Mouse (Mus musculus): ENCODE measurements around the gene Tsc1. TPM values are rescaled to one million over a fixed set of nuclear protein-coding genes. Genes with fewer than 3 reads are reported as not detected.

Gene Tsc1
- polyA plus RNA-seq, 1 experiment: 6.9 TPM

DNA sequence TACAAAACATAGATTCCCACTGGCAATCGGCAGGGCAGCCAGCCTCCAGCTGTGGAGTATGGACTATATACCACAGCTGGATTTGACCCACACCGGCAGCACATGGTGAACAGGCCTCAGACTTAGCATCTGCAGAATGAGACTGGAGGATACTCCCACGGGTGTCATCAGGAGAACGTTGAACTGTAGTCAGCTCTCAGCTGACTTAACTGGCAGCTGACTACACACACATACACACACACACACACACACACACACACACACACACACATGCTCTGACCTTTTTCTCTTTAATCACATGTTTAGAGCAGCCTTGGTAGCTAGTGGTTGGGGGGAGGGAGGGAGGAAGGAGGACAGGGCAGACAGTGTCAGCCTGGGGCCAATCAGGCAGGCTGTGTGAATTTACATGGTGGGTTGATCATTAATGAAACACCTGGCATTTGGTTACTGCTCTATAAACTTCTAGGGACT, 11.1 kb upstream of the Tsc1 start:
- H3K79me2 ChIP-seq (ENCODE audit: control insufficient read depth, insufficient read depth): no peaks in the 10 kb centered on the region
- no peak overlapping the region for H3ac ChIP-seq (ENCODE audit: control insufficient read depth, insufficient read length, low read depth)
- no peaks in the 10 kb centered on the region for H3K36me3 ChIP-seq (ENCODE audit: control insufficient read depth, insufficient read depth)
- H3K4me3 ChIP-seq (ENCODE audit: insufficient read depth, poor library complexity, severe bottlenecking): no peak overlapping the region
- H3K27me3 ChIP-seq (ENCODE audit: control insufficient read depth, insufficient read depth, insufficient read length): peaks cover 18% of the 10 kb centered on the region
- H3K79me3 ChIP-seq (ENCODE audit: low read depth): no peaks in the 10 kb centered on the region
- TF ChIP-seq CTCF (IDR thresholded peaks at IDR 0.05; ENCODE audit: control insufficient read depth, insufficient read depth, insufficient read length) (no peak), FOSL1 (IDR thresholded peaks at IDR 0.05; ENCODE audit: insufficient read depth, low read length, poor library complexity, severe bottlenecking) (no peak), MYOD1 (IDR thresholded peaks at IDR 0.05; ENCODE audit: control insufficient read depth, insufficient read length, low read depth) (no peak), USF1 (IDR thresholded peaks at IDR 0.05; ENCODE audit: low read depth) (no peak)

DNA sequence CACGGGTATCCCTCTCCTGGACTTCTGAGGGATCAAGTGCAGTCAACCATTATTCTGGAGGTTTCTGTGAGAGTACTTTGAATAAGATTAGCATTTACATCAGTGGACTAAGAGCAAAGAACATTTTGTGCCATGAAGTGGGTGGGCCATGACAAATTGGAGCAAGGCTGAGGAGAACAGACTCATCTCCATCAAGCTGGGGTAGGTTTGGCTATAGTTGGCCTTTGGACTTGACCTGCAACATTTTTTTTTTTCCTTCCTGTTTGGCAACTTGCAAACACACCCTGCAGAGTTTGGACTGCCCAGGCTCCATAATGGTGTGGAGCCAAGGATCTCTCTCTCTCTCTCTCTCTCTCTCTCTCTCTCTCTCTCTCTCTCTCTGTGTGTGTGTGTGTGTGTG, 8.4 kb upstream of the Tsc1 start:
- Histone ChIP-seq H3K27me3 (ENCODE audit: control insufficient read depth, insufficient read depth, insufficient read length) (peaks cover 11% of the 10 kb centered on the region), H3K79me2 (ENCODE audit: control insufficient read depth, insufficient read depth) (no peaks in the 10 kb centered on the region), H3K4me3 (ENCODE audit: insufficient read depth, poor library complexity, severe bottlenecking) (no peak overlapping the region), H3ac (ENCODE audit: control insufficient read depth, insufficient read length, low read depth) (no peak overlapping the region), H3K36me3 (ENCODE audit: control insufficient read depth, insufficient read depth) (no peaks in the 10 kb centered on the region), H3K79me3 (ENCODE audit: low read depth) (no peaks in the 10 kb centered on the region)
- no peak for TF ChIP-seq CEBPB (IDR thresholded peaks at IDR 0.05; ENCODE audit: low read depth)
- no peak for TF ChIP-seq CTCF (IDR thresholded peaks at IDR 0.05; ENCODE audit: control insufficient read depth, insufficient read depth, insufficient read length)
- TF ChIP-seq MYOG (IDR thresholded peaks at IDR 0.05; ENCODE audit: control insufficient read depth, extremely low read depth, insufficient read length): no peak
- TF ChIP-seq FOSL1 (IDR thresholded peaks at IDR 0.05; ENCODE audit: insufficient read depth, low read length, poor library complexity, severe bottlenecking): no peak
- TF ChIP-seq MYOD1 (IDR thresholded peaks at IDR 0.05; ENCODE audit: control insufficient read depth, insufficient read length, low read depth): no peak
- TF ChIP-seq MAX (IDR thresholded peaks at IDR 0.05): no peak
- TF ChIP-seq USF1 (IDR thresholded peaks at IDR 0.05; ENCODE audit: low read depth): no peak

GRCm38 (mm10) chr2:28633136-28633535, 7.9 kb upstream of the Tsc1 start:
- H3K27me3 ChIP-seq (ENCODE audit: control insufficient read depth, insufficient read depth, insufficient read length): peaks cover 11% of the 10 kb centered on the region
- H3K4me3 ChIP-seq (ENCODE audit: insufficient read depth, poor library complexity, severe bottlenecking): no peak overlapping the region
- H3ac ChIP-seq (ENCODE audit: control insufficient read depth, insufficient read length, low read depth): no peak overlapping the region
- H3K79me2 ChIP-seq (ENCODE audit: control insufficient read depth, insufficient read depth): no peaks in the 10 kb centered on the region
- TF ChIP-seq CEBPB (IDR thresholded peaks at IDR 0.05; ENCODE audit: low read depth) (no peak), USF1 (IDR thresholded peaks at IDR 0.05; ENCODE audit: low read depth) (no peak), MYOG (IDR thresholded peaks at IDR 0.05; ENCODE audit: control insufficient read depth, extremely low read depth, insufficient read length) (no peak), FOSL1 (IDR thresholded peaks at IDR 0.05; ENCODE audit: insufficient read depth, low read length, poor library complexity, severe bottlenecking) (no peak), MAX (IDR thresholded peaks at IDR 0.05) (no peak), MYOD1 (IDR thresholded peaks at IDR 0.05; ENCODE audit: control insufficient read depth, insufficient read length, low read depth) (no peak)
- no peaks in the 10 kb centered on the region for H3K36me3 ChIP-seq (ENCODE audit: control insufficient read depth, insufficient read depth)
- H3K79me3 ChIP-seq (ENCODE audit: low read depth): no peaks in the 10 kb centered on the region

DNA sequence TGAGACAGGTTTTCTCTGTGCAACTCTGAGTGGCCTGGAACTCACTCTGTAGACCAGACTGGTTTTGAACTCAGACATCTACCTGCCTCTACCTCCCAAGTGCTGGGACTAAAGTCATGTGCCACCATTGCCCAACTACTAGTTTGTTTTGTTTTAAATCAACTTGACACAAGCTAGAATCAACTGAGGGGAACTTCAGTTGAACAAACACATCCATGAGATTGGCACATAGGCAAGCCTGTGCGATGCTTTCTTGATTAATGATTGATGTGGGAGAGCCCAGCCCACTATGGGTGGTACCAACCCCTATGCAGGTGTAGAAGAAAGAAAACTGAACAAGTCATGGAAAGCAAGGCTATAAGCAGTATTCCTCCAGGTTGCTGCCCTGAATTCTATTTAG, 5.8 kb upstream of the Tsc1 start:
- TF ChIP-seq MYOG (IDR thresholded peaks at IDR 0.05; ENCODE audit: control insufficient read depth, extremely low read depth, insufficient read length) (no peak), CTCF (IDR thresholded peaks at IDR 0.05; ENCODE audit: control insufficient read depth, insufficient read depth, insufficient read length) (no peak), MYOD1 (IDR thresholded peaks at IDR 0.05; ENCODE audit: control insufficient read depth, insufficient read length, low read depth) (no peak), FOSL1 (IDR thresholded peaks at IDR 0.05; ENCODE audit: insufficient read depth, low read length, poor library complexity, severe bottlenecking) (no peak), USF1 (IDR thresholded peaks at IDR 0.05; ENCODE audit: low read depth) (no peak), MAX (IDR thresholded peaks at IDR 0.05) (no peak), CEBPB (IDR thresholded peaks at IDR 0.05; ENCODE audit: low read depth) (no peak)
- Histone ChIP-seq H3ac (ENCODE audit: control insufficient read depth, insufficient read length, low read depth) (no peak overlapping the region), H3K27me3 (ENCODE audit: control insufficient read depth, insufficient read depth, insufficient read length) (peaks cover 1% of the 10 kb centered on the region), H3K4me3 (ENCODE audit: insufficient read depth, poor library complexity, severe bottlenecking) (no peak overlapping the region), H3K79me2 (ENCODE audit: control insufficient read depth, insufficient read depth) (no peaks in the 10 kb centered on the region), H3K36me3 (ENCODE audit: control insufficient read depth, insufficient read depth) (no peaks in the 10 kb centered on the region), H3K79me3 (ENCODE audit: low read depth) (no peaks in the 10 kb centered on the region)

GRCm38 (mm10) chr2:28637106-28637845, 3.8 kb upstream of the Tsc1 start:
- H3K4me3 ChIP-seq (ENCODE audit: insufficient read depth, poor library complexity, severe bottlenecking): no peak overlapping the region
- H3K79me3 ChIP-seq (ENCODE audit: low read depth): peaks cover 5% of the 10 kb centered on the region
- H3K79me2 ChIP-seq (ENCODE audit: control insufficient read depth, insufficient read depth): peaks cover 10% of the 10 kb centered on the region
- H3K36me3 ChIP-seq (ENCODE audit: control insufficient read depth, insufficient read depth): no peaks in the 10 kb centered on the region
- H3ac ChIP-seq (ENCODE audit: control insufficient read depth, insufficient read length, low read depth): no peak overlapping the region
- TF ChIP-seq USF1 (IDR thresholded peaks at IDR 0.05; ENCODE audit: low read depth) (no peak), CTCF (IDR thresholded peaks at IDR 0.05; ENCODE audit: control insufficient read depth, insufficient read depth, insufficient read length) (no peak), CEBPB (IDR thresholded peaks at IDR 0.05; ENCODE audit: low read depth) (no peak), MYOD1 (IDR thresholded peaks at IDR 0.05; ENCODE audit: control insufficient read depth, insufficient read length, low read depth) (no peak), FOSL1 (IDR thresholded peaks at IDR 0.05; ENCODE audit: insufficient read depth, low read length, poor library complexity, severe bottlenecking) (no peak), MYOG (IDR thresholded peaks at IDR 0.05; ENCODE audit: control insufficient read depth, extremely low read depth, insufficient read length) (no peak), MAX (IDR thresholded peaks at IDR 0.05) (no peak)
- no peaks in the 10 kb centered on the region for H3K27me3 ChIP-seq (ENCODE audit: control insufficient read depth, insufficient read depth, insufficient read length)
